Mouse (Mus musculus) hindbrain, embryonic 11.5 days (tissue): ENCODE data around the gene Gosr2. TPM values are rescaled to one million over a fixed set of nuclear protein-coding genes. Genes with fewer than 3 reads are reported as not detected.

Experiments used
- ATAC-seq: fragments of 200-750 bp; cut with Nextera tagmentation; 2 replicates; pipeline ENCODE4 v1.8.0; 2017; ENCODE audit warnings: mild to moderate bottlenecking, moderate TSS enrichment, moderate library complexity; ENCODE audit not compliant: low FRiP score
- DNase-seq: peaks from one replicate; pipeline ENCODE4 v3.0.0-alpha.2; 2015; ENCODE audit warnings: low spot score
- H3K27ac ChIP-seq: fragments of 300-500 bp; sonication (generic); 2 replicates; pipeline ENCODE4 v1.5.1; 2014; ENCODE audit warnings: mild to moderate bottlenecking, low read depth, low read length
- H3K27me3 ChIP-seq: fragments of 300-500 bp; sonication (generic); 2 replicates; pipeline ENCODE4 v1.6.1; 2014; ENCODE audit warnings: mild to moderate bottlenecking, low read length, moderate library complexity, mixed read lengths; ENCODE audit not compliant: control insufficient read depth, insufficient read depth
- H3K36me3 ChIP-seq: fragments of 300-500 bp; sonication (generic); 2 replicates; pipeline ENCODE4 v1.6.1; 2014; ENCODE audit warnings: mild to moderate bottlenecking, low read length, moderate library complexity, mixed read lengths; ENCODE audit not compliant: control insufficient read depth, insufficient read depth
- H3K4me1 ChIP-seq: fragments of 300-500 bp; sonication (generic); replicated peaks from 2 replicates; pipeline ENCODE4 v1.6.1; 2014; ENCODE audit warnings: low read length, mixed read lengths; ENCODE audit not compliant: control insufficient read depth, insufficient read depth
- H3K4me2 ChIP-seq: fragments of 300-500 bp; sonication (generic); replicated peaks from 2 replicates; pipeline ENCODE4 v1.6.1; 2014; ENCODE audit warnings: mild to moderate bottlenecking, low read depth, low read length
- H3K4me3 ChIP-seq: fragments of 300-500 bp; sonication (generic); 2 replicates; pipeline ENCODE4 v1.5.1; 2014; ENCODE audit warnings: low read depth, low read length
- H3K9ac ChIP-seq: fragments of 300-500 bp; sonication (generic); 2 replicates; pipeline ENCODE4 v1.6.1; 2014; ENCODE audit warnings: low read depth, low read length
- H3K9me3 ChIP-seq: fragments of 300-500 bp; sonication (generic); 2 replicates; pipeline ENCODE4 v1.6.1; 2016; ENCODE audit warnings: low read length; ENCODE audit not compliant: control insufficient read depth
- WGBS: fragments of 180-500 bp; shearing (Covaris S2); extraction: QIAGEN DNeasy Blood & Tissue Kit; methylation state at CpG from one replicate; pipeline ENCODE4 v1.1.7; 2014; 5-methylcytosine and 5-hydroxymethylcytosine counted together
- polyA plus RNA-seq: library from polyadenylated mRNA; unstranded; fragments of >200 nt; fragmentation: Nextera tagmentation; extraction: Ambion mirVana; gene quantifications from 2 replicates; pipeline ENCODE4 v1.2.1, GENCODE M21; 2014

Gosr2 gene
- polyA plus RNA-seq, 1 experiment from 2014 or later, result 75.2 TPM

DNA sequence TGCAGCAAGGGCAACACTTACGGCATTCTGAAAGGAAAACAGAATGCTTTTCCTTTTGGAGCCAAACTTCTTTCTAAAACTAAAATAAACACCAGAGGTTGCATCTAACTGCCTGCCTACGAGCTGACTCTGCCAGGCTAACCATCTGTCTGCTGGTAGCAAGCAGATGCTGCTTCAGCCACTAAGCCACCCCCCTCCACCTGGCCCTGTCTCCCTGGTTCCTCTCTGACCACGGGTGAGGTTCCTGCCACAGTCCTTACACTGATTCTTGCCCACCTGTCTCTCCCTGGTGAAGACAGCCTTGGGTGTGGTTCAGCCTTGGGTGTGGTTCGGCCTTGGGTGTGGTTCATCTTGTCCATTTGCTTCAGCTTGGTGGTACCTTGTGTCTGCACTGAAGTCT lies 35.8 kb downstream of the Gosr2 start:
- 75% methylated on average over 4 of the region's 4 CpGs for WGBS
- Histone ChIP-seq H3K27ac (no peak overlapping the region), H3K4me3 (no peak overlapping the region), H3K9me3 (no peaks in the 10 kb centered on the region), H3K27me3 (no peaks in the 10 kb centered on the region), H3K36me3 (no peaks in the 10 kb centered on the region), H3K4me2 (no peak overlapping the region), H3K9ac (no peak overlapping the region), H3K4me1 (peaks cover 2% of the 10 kb centered on the region; the same call in 1 of the 2 replicates)
- DNase-seq (no peak), ATAC-seq (no peak)

DNA sequence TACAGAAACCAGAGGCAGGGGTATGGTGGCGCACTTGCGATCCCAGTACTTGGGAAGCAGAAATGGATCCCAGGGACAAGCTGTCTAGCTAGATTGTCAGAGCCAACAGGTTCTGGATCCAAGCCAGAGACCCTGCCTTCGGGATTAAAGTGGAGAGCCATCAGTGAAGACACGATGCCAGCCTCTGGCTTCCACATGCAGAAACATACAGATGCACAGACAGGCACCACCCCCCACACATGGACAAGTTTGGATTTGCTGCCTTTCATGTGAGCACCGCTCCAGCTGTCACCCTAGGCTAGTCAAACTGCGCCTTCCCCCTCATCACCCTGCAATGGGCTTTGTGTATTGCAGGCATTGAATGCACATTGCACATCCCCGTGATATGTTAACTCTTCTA lies 39.5 kb downstream of the Gosr2 start:
- Histone ChIP-seq H3K27ac (no peak overlapping the region), H3K9me3 (no peaks in the 10 kb centered on the region), H3K9ac (no peak overlapping the region), H3K4me2 (no peak overlapping the region), H3K4me1 (no peaks in the 10 kb centered on the region), H3K36me3 (no peaks in the 10 kb centered on the region), H3K4me3 (no peak overlapping the region), H3K27me3 (peaks cover 5% of the 10 kb centered on the region)
- 84% methylated on average over 7 of the region's 7 CpGs for WGBS
- no peak for DNase-seq
- no peak for ATAC-seq

DNA sequence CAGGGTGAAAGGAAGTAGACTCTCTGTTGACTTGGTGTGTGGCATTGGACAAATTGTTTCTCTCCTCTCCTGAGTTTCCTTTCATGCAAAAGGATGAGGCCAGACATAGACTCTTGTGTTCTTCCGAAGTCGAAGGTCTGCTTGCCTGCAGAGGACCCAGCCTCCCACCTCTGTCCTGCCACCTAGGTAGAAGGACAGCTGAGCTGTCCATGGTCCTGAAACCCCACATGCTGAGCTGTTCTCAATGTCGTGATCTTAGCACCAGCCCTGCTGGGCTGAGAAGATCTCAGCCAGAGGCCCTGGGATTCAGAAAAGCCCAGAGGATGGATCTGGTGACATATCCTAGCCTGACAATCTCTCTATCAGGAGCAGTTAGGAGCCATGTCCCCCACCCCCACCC lies 41.2 kb downstream of the Gosr2 start:
- peak; percentile 66 for DNase-seq
- no peaks in the 10 kb centered on the region for H3K36me3 ChIP-seq
- H3K9me3 ChIP-seq, result no peaks in the 10 kb centered on the region
- H3K4me1 ChIP-seq, result no peaks in the 10 kb centered on the region
- no peak overlapping the region for H3K9ac ChIP-seq
- no peak for ATAC-seq
- H3K4me2 ChIP-seq, result no peak overlapping the region
- no peak overlapping the region for H3K4me3 ChIP-seq
- H3K27me3 ChIP-seq, result peaks cover 20% of the 10 kb centered on the region
- WGBS, result 18% methylated on average over 3 of the region's 3 CpGs
- H3K27ac ChIP-seq, result no peak overlapping the region

DNA sequence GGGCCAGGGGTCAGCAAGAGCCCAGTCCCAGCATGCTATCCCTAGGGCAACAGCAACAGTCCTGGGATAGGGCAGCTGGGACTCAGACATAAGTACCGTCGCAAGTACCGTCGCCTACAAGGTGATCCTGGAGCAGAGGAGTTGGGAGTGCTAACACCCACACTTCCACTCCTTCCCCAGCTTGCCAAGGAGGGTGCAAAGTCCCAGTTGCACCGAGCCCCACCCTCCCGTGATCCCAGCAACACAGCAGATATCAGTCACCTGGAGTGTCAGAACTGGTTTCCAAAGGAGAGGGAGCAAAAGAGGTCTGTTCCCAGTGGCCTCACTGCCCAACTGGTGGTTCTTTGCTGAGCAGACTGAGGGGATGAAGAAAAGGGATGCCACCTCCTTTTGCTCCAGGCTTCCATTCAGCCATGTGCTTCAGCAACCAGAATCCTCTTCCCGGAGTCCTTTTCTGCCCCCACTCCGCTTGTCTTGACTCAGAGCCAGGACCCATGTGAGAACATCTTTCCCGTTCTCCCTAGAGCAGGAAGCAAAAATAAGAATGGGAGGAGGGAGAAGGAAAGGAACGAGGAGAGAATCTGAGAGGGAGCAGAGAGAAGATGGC lies 44.2 kb downstream of the Gosr2 start:
- 75% methylated on average over 10 of the region's 10 CpGs for WGBS
- Histone ChIP-seq H3K27me3 (peaks cover 49% of the 10 kb centered on the region), H3K9me3 (no peaks in the 10 kb centered on the region), H3K9ac (no peak overlapping the region), H3K27ac (no peak overlapping the region), H3K36me3 (no peaks in the 10 kb centered on the region), H3K4me3 (no peak overlapping the region), H3K4me1 (peaks cover 4% of the 10 kb centered on the region), H3K4me2 (no peak overlapping the region)
- no peak for DNase-seq
- no peak for ATAC-seq

DNA sequence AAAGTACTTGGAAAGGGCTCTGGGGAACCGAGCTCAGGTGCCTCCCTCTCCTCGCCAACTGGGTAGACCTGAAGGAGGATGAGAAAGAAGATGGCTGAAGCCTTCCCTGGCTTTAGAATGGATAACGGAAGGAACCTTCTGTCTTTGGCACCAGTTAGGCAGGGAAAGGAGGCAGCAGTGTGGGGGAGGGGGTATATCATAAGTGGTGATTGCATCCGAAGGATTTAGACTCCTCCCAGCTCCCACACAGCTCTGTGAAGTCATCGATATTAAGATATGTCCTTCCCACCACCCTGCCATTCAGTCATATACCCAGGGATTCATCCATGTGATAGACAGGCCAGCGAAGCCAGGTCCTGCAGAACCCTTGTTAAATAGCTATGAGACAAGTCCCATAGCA lies 46.3 kb downstream of the Gosr2 start:
- no peak overlapping the region for H3K4me2 ChIP-seq
- H3K9me3 ChIP-seq, result no peaks in the 10 kb centered on the region
- H3K27ac ChIP-seq, result no peak overlapping the region
- peaks cover 56% of the 10 kb centered on the region for H3K27me3 ChIP-seq
- no peak overlapping the region for H3K9ac ChIP-seq
- peaks cover 4% of the 10 kb centered on the region for H3K4me1 ChIP-seq
- WGBS, result 87% methylated on average over 6 of the region's 6 CpGs
- DNase-seq, result no peak
- no peaks in the 10 kb centered on the region for H3K36me3 ChIP-seq
- no peak for ATAC-seq
- H3K4me3 ChIP-seq, result no peak overlapping the region

DNA sequence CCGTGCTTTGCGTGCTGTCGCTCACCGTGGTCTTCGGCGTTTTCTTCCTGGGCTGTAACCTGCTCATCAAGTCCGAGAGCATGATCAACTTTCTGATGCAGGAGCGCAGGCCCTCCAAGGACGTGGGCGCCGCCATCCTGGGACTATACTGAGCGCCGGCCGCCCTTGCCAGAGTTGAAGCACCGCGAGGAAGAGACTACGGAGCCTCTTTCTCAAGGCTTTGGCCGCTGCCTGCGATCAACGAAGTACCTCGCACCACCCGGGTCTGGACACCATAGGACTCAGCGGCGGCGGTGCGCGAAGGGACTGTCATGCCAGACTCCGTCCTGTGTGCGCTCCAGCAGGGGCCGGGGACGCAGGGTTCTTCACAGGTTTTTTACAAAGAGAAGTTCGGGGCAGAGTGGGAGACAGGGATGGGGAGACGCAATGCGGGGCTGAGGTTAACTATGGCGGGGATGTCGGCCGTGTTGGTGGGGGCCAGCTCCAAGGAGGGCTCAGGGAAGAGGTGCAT lies 47.7 kb downstream of the Gosr2 start:
- Histone ChIP-seq H3K36me3 (no peaks in the 10 kb centered on the region), H3K9ac (no peak overlapping the region), H3K27me3 (peaks cover 54% of the 10 kb centered on the region), H3K4me3 (peak overlapping the region; percentile 25), H3K27ac (no peak overlapping the region), H3K4me1 (peaks cover 4% of the 10 kb centered on the region), H3K9me3 (no peaks in the 10 kb centered on the region), H3K4me2 (peak overlapping the region; percentile 42)
- WGBS, result 2% methylated on average over 37 of the region's 37 CpGs
- ATAC-seq, result no peak
- peak; percentile 47 for DNase-seq

DNA sequence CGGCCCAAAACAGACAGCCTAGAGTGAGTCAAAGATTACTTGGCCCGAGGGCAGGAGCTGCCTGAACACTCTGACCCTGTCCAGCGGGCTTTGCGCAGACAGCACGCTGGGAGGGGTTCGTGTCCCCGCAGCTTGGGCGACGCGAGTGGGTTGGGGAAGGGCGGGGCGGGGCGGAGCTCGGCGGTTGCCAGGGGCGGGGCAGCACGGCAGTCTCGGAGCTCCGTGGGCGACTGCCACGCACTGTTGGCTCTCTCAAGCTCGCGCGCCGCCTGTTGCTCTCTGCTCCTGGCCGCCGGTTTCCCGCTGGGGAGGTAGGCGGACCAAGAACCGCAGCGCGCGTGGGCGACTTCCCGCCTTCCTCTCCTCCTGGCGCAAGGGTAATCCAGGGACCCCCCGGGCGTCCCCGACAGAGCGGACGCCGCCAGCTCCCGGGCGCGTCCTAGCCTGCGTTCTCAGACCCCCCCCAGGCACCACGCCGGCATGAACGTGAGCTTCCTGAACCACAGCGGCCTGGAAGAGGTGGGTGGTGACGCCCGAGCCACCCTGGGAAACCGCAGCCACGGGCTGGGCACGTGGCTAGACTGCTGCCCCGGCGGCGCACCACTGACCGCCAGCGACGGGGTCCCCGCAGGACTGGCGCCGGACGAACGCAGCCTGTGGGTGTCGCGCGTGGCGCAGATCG lies 48.3 kb downstream of the Gosr2 start, which contains the start of gene Rprml:
Gene Rprml (plus strand): TSS at position 270 of the 682 bp plus-strand sequence.
- no peaks in the 10 kb centered on the region for H3K36me3 ChIP-seq
- peak within 1 kb of the TSS; percentile 42 for H3K4me2 ChIP-seq
- no peak for ATAC-seq
- H3K9me3 ChIP-seq, result no peaks in the 10 kb centered on the region
- WGBS, result 1% methylated on average over 65 of the region's 71 CpGs
- DNase-seq, result peak; percentile 21
- H3K27me3 ChIP-seq, result peaks cover 54% of the 10 kb centered on the region
- H3K4me3 ChIP-seq, result peak within 1 kb of the TSS; percentile 25
- H3K9ac ChIP-seq, result no peak within 1 kb of the TSS
- no peak within 1 kb of the TSS for H3K27ac ChIP-seq
- peaks cover 4% of the 10 kb centered on the region for H3K4me1 ChIP-seq

DNA sequence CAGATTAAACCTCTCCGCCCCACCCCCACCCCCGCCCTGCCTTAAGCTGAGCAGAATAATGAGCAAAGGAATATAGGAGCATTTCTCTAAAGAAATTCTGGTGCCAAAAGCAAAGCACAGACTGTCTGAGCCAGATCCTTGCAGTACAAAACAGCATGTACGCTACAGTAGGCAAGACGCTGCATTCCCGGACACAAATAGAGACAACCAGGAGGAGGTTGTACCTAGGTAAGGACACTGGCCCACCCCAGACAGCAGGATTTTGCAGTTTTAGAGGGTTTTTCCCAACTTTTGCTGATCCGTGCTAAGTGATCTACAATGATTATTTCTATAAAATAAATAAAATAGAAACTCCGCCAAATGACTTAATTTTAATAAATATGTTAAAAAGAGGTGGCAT lies 49.0 kb downstream of the Gosr2 start:
- Histone ChIP-seq H3K9me3 (no peaks in the 10 kb centered on the region), H3K4me1 (peaks cover 4% of the 10 kb centered on the region), H3K4me2 (no peak overlapping the region), H3K4me3 (no peak overlapping the region), H3K36me3 (no peaks in the 10 kb centered on the region), H3K27me3 (peaks cover 54% of the 10 kb centered on the region), H3K9ac (no peak overlapping the region), H3K27ac (no peak overlapping the region)
- DNase-seq (no peak), ATAC-seq (no peak)
- WGBS, result 27% methylated on average over 7 of the region's 7 CpGs
